Mouse (Mus musculus) embryonic facial prominence, embryonic 13.5 days (tissue): Measurements from ENCODE around the gene Prkd3. TPM values are rescaled to one million over a fixed set of nuclear protein-coding genes. Genes with fewer than 3 reads are reported as not detected.

ENCODE experiments used
- ATAC-seq: fragments of 200-750 bp; cut with Nextera tagmentation; 2 replicates; pipeline ENCODE4 v1.8.0; 2017; ENCODE audit warnings: low read depth; ENCODE audit not compliant: insufficient number of reproducible peaks, insufficient read depth, low FRiP score, low TSS enrichment
- H3K27ac ChIP-seq: fragments of 300-500 bp; sonication (generic); 2 replicates; pipeline ENCODE4 v1.5.1; 2015; ENCODE audit warnings: moderate library complexity, mild to moderate bottlenecking, inconsistent platforms
- H3K27me3 ChIP-seq: fragments of 300-500 bp; sonication (generic); 2 replicates; pipeline ENCODE4 v1.6.1; 2015; ENCODE audit warnings: mild to moderate bottlenecking, inconsistent platforms
- H3K36me3 ChIP-seq: fragments of 300-500 bp; sonication (generic); 2 replicates; pipeline ENCODE4 v1.6.1; 2015; ENCODE audit warnings: mild to moderate bottlenecking, inconsistent platforms
- H3K4me1 ChIP-seq: fragments of 300-500 bp; sonication (generic); 2 replicates; pipeline ENCODE4 v1.6.1; 2015; ENCODE audit warnings: inconsistent platforms
- H3K4me2 ChIP-seq: fragments of 300-500 bp; sonication (generic); 2 replicates; pipeline ENCODE4 v1.6.1; 2015; ENCODE audit warnings: moderate library complexity, mild to moderate bottlenecking, inconsistent platforms
- H3K4me3 ChIP-seq: fragments of 300-500 bp; sonication (generic); 2 replicates; pipeline ENCODE4 v1.5.1; 2015; ENCODE audit warnings: mild to moderate bottlenecking, inconsistent platforms
- H3K9ac ChIP-seq: fragments of 300-500 bp; sonication (generic); 2 replicates; pipeline ENCODE4 v1.6.1; 2015; ENCODE audit warnings: mild to moderate bottlenecking, inconsistent platforms
- H3K9me3 ChIP-seq: fragments of 300-500 bp; sonication (generic); 2 replicates; pipeline ENCODE4 v1.6.1; 2016; ENCODE audit warnings: inconsistent platforms
- WGBS: fragments of 180-500 bp; shearing (Covaris S2); methylation state at CpG from one replicate; pipeline ENCODE4 v1.1.7; 2015; ENCODE audit warnings: mixed read lengths; 5-methylcytosine and 5-hydroxymethylcytosine counted together
- polyA plus RNA-seq: library from polyadenylated mRNA; unstranded; fragments of >200 nt; fragmentation: Nextera tagmentation; extraction: Ambion mirVana; gene quantifications from 2 replicates; pipeline ENCODE4 v1.2.1, GENCODE M21; 2015

Gene Prkd3
- polyA plus RNA-seq, 1 experiment from 2014 or later = 43.0 TPM

DNA sequence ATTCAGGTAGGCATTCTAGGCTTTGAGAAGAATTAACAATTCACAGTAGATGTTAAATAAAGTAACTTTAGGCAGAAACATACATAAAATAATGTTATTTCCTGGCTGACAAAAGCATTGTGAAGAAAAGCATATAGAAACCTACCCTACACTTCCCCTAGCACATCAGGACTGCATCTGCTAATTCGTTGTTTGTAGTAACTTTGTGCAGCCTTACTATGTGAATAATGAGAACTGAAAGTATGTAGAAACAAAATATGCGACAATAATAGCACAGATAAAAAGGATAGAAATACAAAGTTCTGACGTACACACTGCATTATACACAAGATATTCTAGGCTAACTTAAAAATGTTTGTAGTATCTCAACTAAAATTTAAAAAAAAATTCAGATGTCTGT, 21.4 kb downstream of the Prkd3 start:
- Histone ChIP-seq H3K4me3 (no peak overlapping the region), H3K27ac (no peak overlapping the region), H3K27me3 (no peaks in the 10 kb centered on the region), H3K9ac (no peak overlapping the region), H3K4me2 (no peak overlapping the region), H3K36me3 (no peaks in the 10 kb centered on the region), H3K9me3 (no peaks in the 10 kb centered on the region), H3K4me1 (0 out of 2 replicates have a peak, but pooled peaks cover 3% of the 10 kb centered on the region)
- 95% methylated on average over 3 of the region's 3 CpGs for WGBS
- ATAC-seq = no peak

GRCm38 (mm10) chr17:78998130-78998529, 22.5 kb downstream of the Prkd3 start:
- H3K9me3 ChIP-seq = no peaks in the 10 kb centered on the region
- H3K9ac ChIP-seq = no peak overlapping the region
- no peak overlapping the region for H3K4me2 ChIP-seq
- no peak for ATAC-seq
- 0 out of 2 replicates have a peak, but pooled peaks cover 3% of the 10 kb centered on the region for H3K4me1 ChIP-seq
- 87% methylated on average over 2 of the region's 2 CpGs for whole genome bisulfite sequencing
- no peaks in the 10 kb centered on the region for H3K36me3 ChIP-seq
- no peaks in the 10 kb centered on the region for H3K27me3 ChIP-seq
- no peak overlapping the region for H3K4me3 ChIP-seq
- no peak overlapping the region for H3K27ac ChIP-seq

DNA sequence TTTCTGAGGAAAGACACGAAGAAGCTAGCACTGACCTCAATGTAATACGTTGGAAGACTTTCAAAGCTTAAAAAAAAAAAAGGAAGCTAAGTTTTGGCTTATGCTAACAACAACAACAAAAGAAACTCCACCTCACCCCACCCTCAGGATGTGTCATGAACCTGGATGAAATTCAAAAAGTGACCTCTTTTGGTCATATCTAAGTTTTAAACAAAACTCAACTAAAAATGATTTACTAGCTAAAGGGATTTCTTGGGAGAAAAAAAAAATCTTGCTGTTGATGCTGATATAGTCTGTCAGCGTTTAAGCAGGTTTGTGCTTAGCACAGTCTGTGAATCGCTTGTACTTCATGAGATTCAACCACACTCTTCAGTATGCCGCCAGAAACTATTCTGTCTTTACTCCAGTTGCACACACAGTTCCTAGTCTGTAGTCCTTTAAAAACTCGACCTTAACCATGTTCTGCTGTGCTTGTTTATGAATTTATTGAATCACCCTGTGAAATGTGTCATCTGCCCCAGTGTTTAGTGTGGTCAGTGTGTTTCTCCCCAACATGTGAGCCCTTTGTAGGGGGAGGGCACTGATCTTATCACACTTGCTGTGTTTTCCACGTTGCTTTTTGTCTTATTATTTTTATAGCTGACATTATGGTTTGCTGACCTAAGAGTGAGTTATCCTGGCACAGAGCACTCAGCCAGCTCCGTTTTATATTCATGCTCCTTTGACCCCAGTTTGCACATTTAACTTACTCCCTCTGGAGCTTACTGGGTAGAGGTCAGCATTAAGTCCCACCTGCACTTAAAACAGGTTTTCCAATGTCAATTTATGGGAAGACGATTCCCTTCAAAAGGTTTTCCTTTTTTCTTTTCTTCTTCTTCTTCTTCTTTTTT, 25.4 kb downstream of the Prkd3 start:
- H3K9ac ChIP-seq = no peak overlapping the region
- peaks cover 7% of the 10 kb centered on the region; the same call in 1 of the 2 replicates for H3K4me1 ChIP-seq
- no peak overlapping the region for H3K4me3 ChIP-seq
- no peaks in the 10 kb centered on the region for H3K27me3 ChIP-seq
- 70% methylated on average over 9 of the region's 9 CpGs for WGBS
- no peak overlapping the region for H3K27ac ChIP-seq
- H3K4me2 ChIP-seq = no peak overlapping the region
- ATAC-seq = no peak
- no peaks in the 10 kb centered on the region for H3K36me3 ChIP-seq
- no peaks in the 10 kb centered on the region for H3K9me3 ChIP-seq

DNA sequence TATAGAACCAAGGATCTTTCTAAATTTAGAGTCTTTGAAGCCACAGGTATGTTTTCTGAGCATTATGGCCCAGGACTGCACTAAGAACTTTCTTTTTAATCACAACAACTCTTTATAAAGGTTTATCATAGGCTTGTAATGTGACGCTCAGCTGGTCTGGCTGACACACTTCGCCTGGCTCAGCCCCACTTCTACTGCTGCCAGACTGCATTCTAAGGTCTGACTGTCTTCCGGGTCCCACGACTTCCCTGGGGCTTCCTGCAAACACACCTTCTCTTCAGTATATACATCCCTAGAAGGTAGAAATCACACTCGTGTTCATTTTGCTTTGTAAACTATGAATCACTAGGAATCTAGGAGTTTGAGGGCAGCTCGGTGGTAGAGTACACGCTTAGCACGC, 26.2 kb downstream of the Prkd3 start:
- H3K4me1 ChIP-seq = peaks cover 7% of the 10 kb centered on the region; the same call in 1 of the 2 replicates
- no peaks in the 10 kb centered on the region for H3K27me3 ChIP-seq
- ATAC-seq = no peak
- H3K4me2 ChIP-seq = no peak overlapping the region
- 76% methylated on average over 8 of the region's 8 CpGs for WGBS
- H3K27ac ChIP-seq = no peak overlapping the region
- no peak overlapping the region for H3K9ac ChIP-seq
- H3K9me3 ChIP-seq = no peaks in the 10 kb centered on the region
- no peak overlapping the region for H3K4me3 ChIP-seq
- no peaks in the 10 kb centered on the region for H3K36me3 ChIP-seq

GRCm38 (mm10) chr17:78993670-78994069, 26.9 kb downstream of the Prkd3 start:
- Histone ChIP-seq H3K36me3 (no peaks in the 10 kb centered on the region), H3K4me1 (peaks cover 7% of the 10 kb centered on the region; the same call in 1 of the 2 replicates), H3K4me2 (no peak overlapping the region), H3K4me3 (no peak overlapping the region), H3K27ac (no peak overlapping the region), H3K27me3 (no peaks in the 10 kb centered on the region), H3K9me3 (no peaks in the 10 kb centered on the region), H3K9ac (no peak overlapping the region)
- WGBS = 69% methylated on average over 2 of the region's 2 CpGs
- no peak for ATAC-seq

- Histone ChIP-seq H3K9me3 (no peaks in the 10 kb centered on the region), H3K4me2 (no peak overlapping the region), H3K4me3 (no peak overlapping the region), H3K27ac (no peak overlapping the region), H3K9ac (no peak overlapping the region), H3K4me1 (peaks cover 7% of the 10 kb centered on the region; the same call in 1 of the 2 replicates), H3K27me3 (no peaks in the 10 kb centered on the region), H3K36me3 (no peaks in the 10 kb centered on the region)
- ATAC-seq = no peak
- 60% methylated on average over 9 of the region's 9 CpGs for WGBS
These were observed 28.2 kb downstream of the Prkd3 start for GRCm38 (mm10) chr17:78992303-78993027.

DNA sequence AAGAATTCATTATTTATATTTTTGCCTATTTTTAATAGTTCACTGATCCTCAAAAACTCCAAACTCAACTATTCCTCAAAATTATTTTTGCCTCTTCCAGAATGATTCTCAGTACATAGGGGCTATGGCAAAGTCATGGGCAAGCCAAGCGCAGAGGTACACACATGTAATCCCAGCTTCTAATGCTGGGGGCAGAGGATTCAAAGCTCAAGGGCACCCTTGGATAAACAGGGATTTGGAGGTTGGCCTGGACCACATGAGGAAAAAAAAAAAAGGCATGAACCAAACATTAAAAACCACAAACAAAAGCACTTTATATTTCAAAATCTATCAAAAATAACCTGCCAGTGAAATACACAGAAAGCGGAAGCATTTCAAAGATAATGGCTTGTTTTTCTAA, 29.1 kb downstream of the Prkd3 start:
- Histone ChIP-seq H3K9ac (no peak overlapping the region), H3K9me3 (no peaks in the 10 kb centered on the region), H3K4me2 (no peak overlapping the region), H3K27me3 (no peaks in the 10 kb centered on the region), H3K4me1 (peaks cover 7% of the 10 kb centered on the region; the same call in 1 of the 2 replicates), H3K4me3 (no peak overlapping the region), H3K27ac (no peak overlapping the region), H3K36me3 (no peaks in the 10 kb centered on the region)
- WGBS = 89% methylated on average over 2 of the region's 2 CpGs
- no peak for ATAC-seq

DNA sequence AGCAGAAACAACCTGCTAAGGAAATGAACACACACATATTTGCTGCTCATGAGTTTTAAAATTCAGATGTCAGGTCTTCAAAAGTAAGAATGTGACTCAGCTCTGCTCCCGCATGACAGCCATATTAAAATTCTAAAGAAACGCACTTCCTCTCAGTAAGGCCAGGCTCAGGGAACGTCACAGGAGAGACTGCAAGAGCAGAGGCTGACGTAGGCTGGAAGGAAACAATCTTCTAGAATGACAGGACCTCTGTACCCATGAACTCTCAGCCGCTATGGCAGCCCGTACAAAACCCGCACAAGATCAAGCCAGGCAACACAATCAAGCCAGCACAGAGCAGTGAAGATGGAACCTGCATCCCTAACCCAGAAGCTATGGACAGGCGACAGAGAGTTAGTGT, 31.6 kb downstream of the Prkd3 start:
- Histone ChIP-seq H3K27ac (no peak overlapping the region), H3K9ac (no peak overlapping the region), H3K36me3 (peaks cover 3% of the 10 kb centered on the region; the same call in 1 of the 2 replicates), H3K9me3 (no peaks in the 10 kb centered on the region), H3K4me1 (peaks cover 12% of the 10 kb centered on the region), H3K4me3 (no peak overlapping the region), H3K27me3 (no peaks in the 10 kb centered on the region), H3K4me2 (no peak overlapping the region)
- 66% methylated on average over 8 of the region's 8 CpGs for WGBS
- no peak for ATAC-seq

GRCm38 (mm10) chr17:78983736-78984135, 36.9 kb downstream of the Prkd3 start:
- H3K4me1 ChIP-seq = peaks cover 8% of the 10 kb centered on the region
- WGBS = 86% methylated on average over 3 of the region's 3 CpGs
- no peak overlapping the region for H3K9ac ChIP-seq
- H3K4me2 ChIP-seq = no peak overlapping the region
- ATAC-seq = no peak
- H3K27me3 ChIP-seq = no peaks in the 10 kb centered on the region
- H3K9me3 ChIP-seq = no peaks in the 10 kb centered on the region
- H3K36me3 ChIP-seq = peaks cover 42% of the 10 kb centered on the region
- no peak overlapping the region for H3K27ac ChIP-seq
- no peak overlapping the region for H3K4me3 ChIP-seq

DNA sequence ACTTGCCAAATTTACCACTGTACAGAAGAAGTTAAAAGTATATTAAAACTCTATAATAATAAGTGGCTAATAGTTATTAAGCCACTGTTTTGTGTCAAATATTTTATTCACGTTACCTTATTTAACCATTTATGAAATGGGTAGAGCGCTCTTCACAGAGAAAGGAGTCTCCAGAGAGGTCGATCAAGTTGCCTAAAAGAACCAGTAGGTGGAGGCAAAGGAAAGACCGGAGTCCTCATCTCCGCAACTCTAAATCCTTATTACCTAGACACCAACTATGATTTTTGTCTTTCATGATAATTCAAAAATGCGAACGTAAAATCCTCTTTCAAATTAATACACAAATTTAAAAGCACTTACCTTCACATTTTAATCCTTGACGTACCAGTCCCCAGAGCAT, 37.5 kb downstream of the Prkd3 start:
- H3K4me1 ChIP-seq = peaks cover 8% of the 10 kb centered on the region
- H3K9me3 ChIP-seq = no peaks in the 10 kb centered on the region
- no peak overlapping the region for H3K4me2 ChIP-seq
- H3K36me3 ChIP-seq = peaks cover 43% of the 10 kb centered on the region
- no peak overlapping the region for H3K27ac ChIP-seq
- no peak overlapping the region for H3K9ac ChIP-seq
- no peaks in the 10 kb centered on the region for H3K27me3 ChIP-seq
- WGBS = 91% methylated on average over 8 of the region's 8 CpGs
- ATAC-seq = no peak
- H3K4me3 ChIP-seq = no peak overlapping the region

DNA sequence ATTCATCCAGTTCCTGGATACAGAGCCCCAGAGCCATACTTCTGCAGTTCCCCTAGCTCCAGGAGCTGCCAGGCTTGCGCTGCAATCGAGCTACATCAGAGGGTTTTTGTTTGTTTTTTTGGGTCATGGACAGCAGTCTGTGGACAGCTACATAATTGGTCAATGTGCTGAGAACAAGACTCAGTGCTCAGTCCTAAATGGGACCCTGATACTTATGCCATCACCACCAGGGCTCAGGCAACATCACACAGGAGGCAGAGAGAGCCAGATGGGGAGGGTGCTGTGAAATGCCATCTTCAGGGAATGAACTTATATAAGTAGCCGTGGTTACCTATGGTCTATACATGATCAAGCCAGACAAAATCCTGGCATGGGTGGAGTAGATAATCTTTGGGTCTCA, 52.1 kb downstream of the Prkd3 start:
- 89% methylated on average over 3 of the region's 3 CpGs for WGBS
- ATAC-seq = no peak
- no peak overlapping the region for H3K4me3 ChIP-seq
- no peaks in the 10 kb centered on the region for H3K9me3 ChIP-seq
- no peak overlapping the region for H3K27ac ChIP-seq
- H3K36me3 ChIP-seq = peaks cover 47% of the 10 kb centered on the region
- no peak overlapping the region for H3K4me2 ChIP-seq
- H3K9ac ChIP-seq = no peak overlapping the region
- H3K27me3 ChIP-seq = no peaks in the 10 kb centered on the region
- H3K4me1 ChIP-seq = no peaks in the 10 kb centered on the region
